Mouse (Mus musculus): ENCODE results near the gene Gm10295. TPM values are rescaled to one million over a fixed set of nuclear protein-coding genes. Genes with fewer than 3 reads are reported as not detected.
A peak's percentile ranks its signal among the peaks of the same experiment; 100 is the strongest.

Gene Gm10295
- polyA plus RNA-seq (2015; fragmentation: Nextera tagmentation; extraction: Ambion mirVana): not detected in 2 replicates

- H3K9me3 ChIP-seq (replicated peaks; ENCODE audit: control insufficient read depth, low read length): no peaks in the 10 kb centered on the region
- H3K27me3 ChIP-seq (ENCODE audit: control insufficient read depth, insufficient read depth, low read depth, low read length): no peaks in the 10 kb centered on the region
- H3K4me1 ChIP-seq (ENCODE audit: control insufficient read depth, low read depth, low read length): no peaks in the 10 kb centered on the region
- no peak for ATAC-seq (ENCODE audit: low read depth)
- no peaks in the 10 kb centered on the region for H3K36me3 ChIP-seq (ENCODE audit: control insufficient read depth, insufficient read depth)
- no peak within 1 kb of the TSS for H3K4me2 ChIP-seq (ENCODE audit: low read depth, low read length)
- 28% methylated on average over 11 of the region's 11 CpGs for WGBS (ENCODE audit: insufficient replicate concordance)
- H3K9ac ChIP-seq (ENCODE audit: low read depth, low read length): no peak within 1 kb of the TSS
- H3K4me3 ChIP-seq (ENCODE audit: low read depth, low read length): no peak within 1 kb of the TSS
- H3K27ac ChIP-seq (ENCODE audit: low read length): no peak within 1 kb of the TSS
These were observed at the start of gene Gm10295 for GRCm38 (mm10) chr7:71351364-71351763. Gene Gm10295, minus strand, starts transcription at chr7:71351485.

- no peak overlapping the region for H3K4me3 ChIP-seq (ENCODE audit: low read depth, low read length)
- H3K27me3 ChIP-seq (ENCODE audit: control insufficient read depth, insufficient read depth, low read depth, low read length): no peaks in the 10 kb centered on the region
These were observed 49.7 kb upstream of the Gm10295 start for GRCm38 (mm10) chr7:71401032-71401431.

GRCm38 (mm10) chr7:71399891-71400632 is 48.8 kb upstream of the Gm10295 start:
- 20% methylated on average over 5 of the region's 5 CpGs for WGBS (ENCODE audit: insufficient replicate concordance)
- peak; percentile 51; the same call in 1 of the 2 replicates for ATAC-seq (ENCODE audit: low read depth)

More at GRCm38 (mm10) chr7:71401032-71401431, 49.7 kb upstream of the Gm10295 start:
- no peaks in the 10 kb centered on the region for H3K9me3 ChIP-seq (replicated peaks; ENCODE audit: control insufficient read depth, low read length)
- H3K27ac ChIP-seq (ENCODE audit: low read length): no peak overlapping the region
- H3K9ac ChIP-seq (ENCODE audit: low read depth, low read length): no peak overlapping the region
- no peaks in the 10 kb centered on the region for H3K36me3 ChIP-seq (ENCODE audit: control insufficient read depth, insufficient read depth)
- no peaks in the 10 kb centered on the region for H3K4me1 ChIP-seq (ENCODE audit: control insufficient read depth, low read depth, low read length)
- H3K4me2 ChIP-seq (ENCODE audit: low read depth, low read length): no peak overlapping the region
- no peak for ATAC-seq (ENCODE audit: low read depth)
- 30% methylated on average over 2 of the region's 2 CpGs for WGBS (ENCODE audit: insufficient replicate concordance)

GRCm38 (mm10) chr7:71398959-71399756 is 47.9 kb upstream of the Gm10295 start:
- Histone ChIP-seq H3K27me3 (ENCODE audit: control insufficient read depth, insufficient read depth, low read depth, low read length) (no peaks in the 10 kb centered on the region), H3K4me1 (ENCODE audit: control insufficient read depth, low read depth, low read length) (no peaks in the 10 kb centered on the region), H3K9ac (ENCODE audit: low read depth, low read length) (no peak overlapping the region), H3K4me2 (ENCODE audit: low read depth, low read length) (no peak overlapping the region), H3K4me3 (ENCODE audit: low read depth, low read length) (no peak overlapping the region), H3K27ac (ENCODE audit: low read length) (no peak overlapping the region), H3K36me3 (ENCODE audit: control insufficient read depth, insufficient read depth) (no peaks in the 10 kb centered on the region), H3K9me3 (replicated peaks; ENCODE audit: control insufficient read depth, low read length) (no peaks in the 10 kb centered on the region)
- ATAC-seq (ENCODE audit: low read depth): no peak
- 43% methylated on average over 10 of the region's 10 CpGs for WGBS (ENCODE audit: insufficient replicate concordance)

More at GRCm38 (mm10) chr7:71399891-71400632, 48.8 kb upstream of the Gm10295 start:
- Histone ChIP-seq H3K27me3 (ENCODE audit: control insufficient read depth, insufficient read depth, low read depth, low read length) (no peaks in the 10 kb centered on the region), H3K36me3 (ENCODE audit: control insufficient read depth, insufficient read depth) (no peaks in the 10 kb centered on the region), H3K27ac (ENCODE audit: low read length) (no peak overlapping the region), H3K4me1 (ENCODE audit: control insufficient read depth, low read depth, low read length) (no peaks in the 10 kb centered on the region), H3K4me3 (ENCODE audit: low read depth, low read length) (no peak overlapping the region), H3K9ac (ENCODE audit: low read depth, low read length) (no peak overlapping the region), H3K9me3 (replicated peaks; ENCODE audit: control insufficient read depth, low read length) (no peaks in the 10 kb centered on the region), H3K4me2 (ENCODE audit: low read depth, low read length) (no peak overlapping the region)

GRCm38 (mm10) chr7:71398389-71398788 is 47.1 kb upstream of the Gm10295 start:
- H3K4me2 ChIP-seq (ENCODE audit: low read depth, low read length): no peak overlapping the region
- H3K9ac ChIP-seq (ENCODE audit: low read depth, low read length): no peak overlapping the region
- no peak overlapping the region for H3K27ac ChIP-seq (ENCODE audit: low read length)
- H3K27me3 ChIP-seq (ENCODE audit: control insufficient read depth, insufficient read depth, low read depth, low read length): no peaks in the 10 kb centered on the region
- H3K4me3 ChIP-seq (ENCODE audit: low read depth, low read length): no peak overlapping the region
- no peaks in the 10 kb centered on the region for H3K36me3 ChIP-seq (ENCODE audit: control insufficient read depth, insufficient read depth)
- H3K9me3 ChIP-seq (replicated peaks; ENCODE audit: control insufficient read depth, low read length): no peaks in the 10 kb centered on the region
- no peaks in the 10 kb centered on the region for H3K4me1 ChIP-seq (ENCODE audit: control insufficient read depth, low read depth, low read length)
- WGBS (ENCODE audit: insufficient replicate concordance): 38% methylated on average over 1 of the region's 1 CpGs
- ATAC-seq (ENCODE audit: low read depth): no peak

- Histone ChIP-seq H3K4me2 (ENCODE audit: low read depth, low read length) (no peak overlapping the region), H3K9ac (ENCODE audit: low read depth, low read length) (no peak overlapping the region), H3K27ac (ENCODE audit: low read length) (no peak overlapping the region), H3K36me3 (ENCODE audit: control insufficient read depth, insufficient read depth) (no peaks in the 10 kb centered on the region), H3K27me3 (ENCODE audit: control insufficient read depth, insufficient read depth, low read depth, low read length) (no peaks in the 10 kb centered on the region), H3K4me3 (ENCODE audit: low read depth, low read length) (no peak overlapping the region), H3K4me1 (ENCODE audit: control insufficient read depth, low read depth, low read length) (no peaks in the 10 kb centered on the region; the same call in 1 of the 2 replicates), H3K9me3 (replicated peaks; ENCODE audit: control insufficient read depth, low read length) (no peaks in the 10 kb centered on the region)
- 47% methylated on average over 4 of the region's 4 CpGs for WGBS (ENCODE audit: insufficient replicate concordance)
- no peak for ATAC-seq (ENCODE audit: low read depth)
These were observed 41.6 kb upstream of the Gm10295 start for GRCm38 (mm10) chr7:71392795-71393341.

GRCm38 (mm10) chr7:71391333-71391732 is 40.0 kb upstream of the Gm10295 start:
- 64% methylated on average over 5 of the region's 5 CpGs for WGBS (ENCODE audit: insufficient replicate concordance)
- no peak for ATAC-seq (ENCODE audit: low read depth)
- Histone ChIP-seq H3K9me3 (replicated peaks; ENCODE audit: control insufficient read depth, low read length) (no peaks in the 10 kb centered on the region), H3K4me1 (ENCODE audit: control insufficient read depth, low read depth, low read length) (no peaks in the 10 kb centered on the region; the same call in 1 of the 2 replicates), H3K4me3 (ENCODE audit: low read depth, low read length) (no peak overlapping the region), H3K27ac (ENCODE audit: low read length) (no peak overlapping the region), H3K4me2 (ENCODE audit: low read depth, low read length) (no peak overlapping the region), H3K36me3 (ENCODE audit: control insufficient read depth, insufficient read depth) (no peaks in the 10 kb centered on the region), H3K9ac (ENCODE audit: low read depth, low read length) (no peak overlapping the region), H3K27me3 (ENCODE audit: control insufficient read depth, insufficient read depth, low read depth, low read length) (no peaks in the 10 kb centered on the region)

- Histone ChIP-seq H3K4me1 (ENCODE audit: control insufficient read depth, low read depth, low read length) (no peaks in the 10 kb centered on the region; the same call in 1 of the 2 replicates), H3K4me2 (ENCODE audit: low read depth, low read length) (no peak overlapping the region), H3K9me3 (replicated peaks; ENCODE audit: control insufficient read depth, low read length) (no peaks in the 10 kb centered on the region), H3K27ac (ENCODE audit: low read length) (no peak overlapping the region), H3K9ac (ENCODE audit: low read depth, low read length) (no peak overlapping the region), H3K27me3 (ENCODE audit: control insufficient read depth, insufficient read depth, low read depth, low read length) (no peaks in the 10 kb centered on the region), H3K36me3 (ENCODE audit: control insufficient read depth, insufficient read depth) (no peaks in the 10 kb centered on the region), H3K4me3 (ENCODE audit: low read depth, low read length) (no peak overlapping the region)
- 54% methylated on average over 2 of the region's 2 CpGs for WGBS (ENCODE audit: insufficient replicate concordance)
- no peak for ATAC-seq (ENCODE audit: low read depth)
These were observed 39.0 kb upstream of the Gm10295 start for GRCm38 (mm10) chr7:71390291-71390690.

Data from liver, embryonic 16.5 days (tissue).